Mouse (Mus musculus): ENCODE measurements around the gene Dstn. TPM values are rescaled to one million over a fixed set of nuclear protein-coding genes. Genes with fewer than 3 reads are reported as not detected.

The Dstn gene
- polyA plus RNA-seq, 1 experiment from 2014 or later = 373 TPM

GRCm38 (mm10) chr2:143925826-143926225 lies 10.7 kb downstream of the Dstn start:
- H3K27ac ChIP-seq (replicated peaks; ENCODE audit: low read depth, low read length) = no peak overlapping the region
- H3K27me3 ChIP-seq (ENCODE audit: control insufficient read depth, insufficient read depth, low read length) = no peaks in the 10 kb centered on the region
- H3K4me3 ChIP-seq (ENCODE audit: low read depth, low read length) = no peak overlapping the region
- WGBS = 91% methylated on average over 6 of the region's 6 CpGs
- H3K36me3 ChIP-seq (ENCODE audit: control insufficient read depth, insufficient read depth, low read length) = no peaks in the 10 kb centered on the region
- H3K4me1 ChIP-seq (ENCODE audit: control insufficient read depth, insufficient read depth, low read length) = no peaks in the 10 kb centered on the region
- no peak for ATAC-seq (ENCODE audit: insufficient number of reproducible peaks, low FRiP score, low TSS enrichment, low read depth)
- DNase-seq (ENCODE audit: low spot score) = no peak
- no peak overlapping the region for H3K9ac ChIP-seq (ENCODE audit: low read length)
- H3K9me3 ChIP-seq (ENCODE audit: control insufficient read depth, low read length) = no peaks in the 10 kb centered on the region
- H3K4me2 ChIP-seq (ENCODE audit: low read depth, severe bottlenecking) = no peak overlapping the region

GRCm38 (mm10) chr2:143929607-143930311 lies 14.6 kb downstream of the Dstn start:
- 66% methylated on average over 3 of the region's 3 CpGs for WGBS
- Histone ChIP-seq H3K9me3 (ENCODE audit: control insufficient read depth, low read length) (no peaks in the 10 kb centered on the region), H3K4me1 (ENCODE audit: control insufficient read depth, insufficient read depth, low read length) (no peaks in the 10 kb centered on the region), H3K27ac (replicated peaks; ENCODE audit: low read depth, low read length) (no peak overlapping the region), H3K36me3 (ENCODE audit: control insufficient read depth, insufficient read depth, low read length) (no peaks in the 10 kb centered on the region), H3K9ac (ENCODE audit: low read length) (no peak overlapping the region), H3K4me2 (ENCODE audit: low read depth, severe bottlenecking) (no peak overlapping the region), H3K4me3 (ENCODE audit: low read depth, low read length) (no peak overlapping the region), H3K27me3 (ENCODE audit: control insufficient read depth, insufficient read depth, low read length) (no peaks in the 10 kb centered on the region)
- DNase-seq (ENCODE audit: low spot score) = no peak
- no peak for ATAC-seq (ENCODE audit: insufficient number of reproducible peaks, low FRiP score, low TSS enrichment, low read depth)

DNA sequence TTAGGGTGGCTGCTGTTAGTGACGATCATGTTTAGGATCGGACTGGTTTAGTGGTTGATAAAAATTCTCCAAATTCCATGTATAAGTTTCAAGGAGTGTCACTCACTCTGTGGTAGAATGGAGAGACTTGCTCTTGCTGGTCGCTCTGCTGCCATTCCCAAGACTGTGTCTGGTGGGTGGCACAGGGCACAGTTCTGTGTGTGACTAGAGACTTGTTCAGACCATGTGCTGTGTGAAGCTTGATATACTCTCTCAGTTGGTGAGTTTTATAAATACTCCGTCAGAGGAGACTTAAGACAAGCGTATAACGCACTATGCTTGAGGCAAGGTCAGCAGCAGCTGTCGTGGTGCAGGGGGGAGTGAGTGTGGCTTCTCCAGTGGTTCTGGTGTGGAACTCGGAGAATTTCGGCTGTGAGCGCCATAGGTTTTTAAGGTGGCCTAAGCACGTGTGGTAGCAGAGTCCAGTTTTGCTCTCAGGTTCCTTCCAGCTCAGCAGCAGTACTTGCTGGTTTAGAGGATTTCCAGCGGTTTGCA lies 17.3 kb downstream of the Dstn start:
- no peak for ATAC-seq (ENCODE audit: insufficient number of reproducible peaks, low FRiP score, low TSS enrichment, low read depth)

GRCm38 (mm10) chr2:143933516-143933915 lies 18.4 kb downstream of the Dstn start:
- Histone ChIP-seq H3K27me3 (ENCODE audit: control insufficient read depth, insufficient read depth, low read length) (no peaks in the 10 kb centered on the region), H3K27ac (replicated peaks; ENCODE audit: low read depth, low read length) (no peak overlapping the region), H3K36me3 (ENCODE audit: control insufficient read depth, insufficient read depth, low read length) (no peaks in the 10 kb centered on the region), H3K4me1 (ENCODE audit: control insufficient read depth, insufficient read depth, low read length) (no peaks in the 10 kb centered on the region), H3K4me3 (ENCODE audit: low read depth, low read length) (no peak overlapping the region), H3K4me2 (ENCODE audit: low read depth, severe bottlenecking) (no peak overlapping the region), H3K9ac (ENCODE audit: low read length) (no peak overlapping the region), H3K9me3 (ENCODE audit: control insufficient read depth, low read length) (no peaks in the 10 kb centered on the region)
- DNase-seq (ENCODE audit: low spot score) (no peak), ATAC-seq (ENCODE audit: insufficient number of reproducible peaks, low FRiP score, low TSS enrichment, low read depth) (no peak)
- WGBS = 93% methylated on average over 5 of the region's 5 CpGs

More for the DNA sequence above, 17.3 kb downstream of the Dstn start:
- no peak overlapping the region for H3K4me2 ChIP-seq (ENCODE audit: low read depth, severe bottlenecking)
- H3K36me3 ChIP-seq (ENCODE audit: control insufficient read depth, insufficient read depth, low read length) = no peaks in the 10 kb centered on the region
- H3K4me1 ChIP-seq (ENCODE audit: control insufficient read depth, insufficient read depth, low read length) = no peaks in the 10 kb centered on the region
- no peaks in the 10 kb centered on the region for H3K27me3 ChIP-seq (ENCODE audit: control insufficient read depth, insufficient read depth, low read length)
- H3K27ac ChIP-seq (replicated peaks; ENCODE audit: low read depth, low read length) = no peak overlapping the region
- no peak for DNase-seq (ENCODE audit: low spot score)
- no peak overlapping the region for H3K9ac ChIP-seq (ENCODE audit: low read length)
- no peaks in the 10 kb centered on the region for H3K9me3 ChIP-seq (ENCODE audit: control insufficient read depth, low read length)
- no peak overlapping the region for H3K4me3 ChIP-seq (ENCODE audit: low read depth, low read length)
- 89% methylated on average over 12 of the region's 12 CpGs for WGBS

- no peak for ATAC-seq (ENCODE audit: insufficient number of reproducible peaks, low FRiP score, low TSS enrichment, low read depth)
- Histone ChIP-seq H3K9ac (ENCODE audit: low read length) (no peak overlapping the region), H3K4me3 (ENCODE audit: low read depth, low read length) (no peak overlapping the region), H3K4me1 (ENCODE audit: control insufficient read depth, insufficient read depth, low read length) (no peaks in the 10 kb centered on the region), H3K36me3 (ENCODE audit: control insufficient read depth, insufficient read depth, low read length) (no peaks in the 10 kb centered on the region), H3K9me3 (ENCODE audit: control insufficient read depth, low read length) (no peaks in the 10 kb centered on the region), H3K27ac (replicated peaks; ENCODE audit: low read depth, low read length) (no peak overlapping the region), H3K27me3 (ENCODE audit: control insufficient read depth, insufficient read depth, low read length) (no peaks in the 10 kb centered on the region), H3K4me2 (ENCODE audit: low read depth, severe bottlenecking) (no peak overlapping the region)
- 95% methylated on average over 8 of the region's 8 CpGs for WGBS
- no peak for DNase-seq (ENCODE audit: low spot score)
Measured at GRCm38 (mm10) chr2:143934439-143934838, 19.3 kb downstream of the Dstn start.

DNA sequence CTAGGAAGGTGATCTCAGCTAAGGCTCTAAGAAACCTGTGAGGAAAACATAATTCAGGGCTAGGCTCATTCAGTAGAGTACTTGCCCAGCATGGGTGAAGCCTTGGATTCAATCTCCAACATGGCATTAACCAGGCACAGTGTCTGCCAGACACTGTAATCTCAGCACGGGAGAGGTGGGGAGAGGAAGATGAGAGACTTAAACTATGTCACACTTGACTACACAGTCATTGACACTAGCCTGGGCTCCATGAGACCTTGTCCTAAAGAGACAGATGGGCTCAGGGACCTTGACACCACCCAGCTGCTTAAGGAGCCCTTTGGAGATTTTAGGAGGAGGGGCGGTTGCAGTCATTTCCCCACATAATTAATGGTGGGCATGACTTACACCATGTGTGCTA lies 22.7 kb downstream of the Dstn start:
- no peak for DNase-seq (ENCODE audit: low spot score)
- H3K4me1 ChIP-seq (ENCODE audit: control insufficient read depth, insufficient read depth, low read length) = no peaks in the 10 kb centered on the region
- no peak for ATAC-seq (ENCODE audit: insufficient number of reproducible peaks, low FRiP score, low TSS enrichment, low read depth)
- H3K9ac ChIP-seq (ENCODE audit: low read length) = no peak overlapping the region
- H3K27me3 ChIP-seq (ENCODE audit: control insufficient read depth, insufficient read depth, low read length) = no peaks in the 10 kb centered on the region
- WGBS = 61% methylated on average over 2 of the region's 2 CpGs
- H3K4me3 ChIP-seq (ENCODE audit: low read depth, low read length) = no peak overlapping the region
- H3K9me3 ChIP-seq (ENCODE audit: control insufficient read depth, low read length) = no peaks in the 10 kb centered on the region
- no peaks in the 10 kb centered on the region; the same call in 1 of the 2 replicates for H3K36me3 ChIP-seq (ENCODE audit: control insufficient read depth, insufficient read depth, low read length)
- no peak overlapping the region for H3K4me2 ChIP-seq (ENCODE audit: low read depth, severe bottlenecking)
- H3K27ac ChIP-seq (replicated peaks; ENCODE audit: low read depth, low read length) = no peak overlapping the region

DNA sequence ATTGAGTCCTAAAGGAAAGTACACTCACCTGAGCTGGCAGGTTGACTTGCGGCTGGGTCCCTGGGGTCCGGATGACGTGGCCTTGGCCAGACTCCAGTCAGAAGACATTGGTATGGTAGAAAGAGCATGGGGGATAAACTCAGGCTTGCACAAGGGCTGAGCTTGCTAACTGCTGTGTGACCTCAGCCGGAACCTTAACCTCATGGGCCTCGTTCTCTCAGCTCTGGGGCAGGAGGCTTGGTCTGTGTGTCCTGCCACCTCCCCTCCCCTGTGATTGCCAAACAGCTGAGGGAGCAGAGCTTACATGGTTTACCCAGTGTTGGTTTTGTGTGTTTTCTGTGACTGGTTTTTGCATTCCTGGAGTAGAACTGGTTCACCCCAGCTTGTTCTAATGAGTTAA lies 25.3 kb downstream of the Dstn start:
- Histone ChIP-seq H3K36me3 (ENCODE audit: control insufficient read depth, insufficient read depth, low read length) (peaks cover 7% of the 10 kb centered on the region), H3K4me2 (ENCODE audit: low read depth, severe bottlenecking) (no peak overlapping the region), H3K27ac (replicated peaks; ENCODE audit: low read depth, low read length) (no peak overlapping the region), H3K9me3 (ENCODE audit: control insufficient read depth, low read length) (no peaks in the 10 kb centered on the region), H3K4me3 (ENCODE audit: low read depth, low read length) (no peak overlapping the region), H3K9ac (ENCODE audit: low read length) (no peak overlapping the region), H3K4me1 (ENCODE audit: control insufficient read depth, insufficient read depth, low read length) (no peaks in the 10 kb centered on the region), H3K27me3 (ENCODE audit: control insufficient read depth, insufficient read depth, low read length) (no peaks in the 10 kb centered on the region)
- DNase-seq (ENCODE audit: low spot score) (no peak), ATAC-seq (ENCODE audit: insufficient number of reproducible peaks, low FRiP score, low TSS enrichment, low read depth) (no peak)
- 92% methylated on average over 5 of the region's 5 CpGs for WGBS

GRCm38 (mm10) chr2:143944796-143945195 lies 29.7 kb downstream of the Dstn start:
- Histone ChIP-seq H3K27ac (replicated peaks; ENCODE audit: low read depth, low read length) (no peak overlapping the region), H3K27me3 (ENCODE audit: control insufficient read depth, insufficient read depth, low read length) (no peaks in the 10 kb centered on the region), H3K4me1 (ENCODE audit: control insufficient read depth, insufficient read depth, low read length) (no peaks in the 10 kb centered on the region), H3K9me3 (ENCODE audit: control insufficient read depth, low read length) (no peaks in the 10 kb centered on the region), H3K36me3 (ENCODE audit: control insufficient read depth, insufficient read depth, low read length) (peaks cover 24% of the 10 kb centered on the region), H3K4me3 (ENCODE audit: low read depth, low read length) (no peak overlapping the region), H3K4me2 (ENCODE audit: low read depth, severe bottlenecking) (no peak overlapping the region), H3K9ac (ENCODE audit: low read length) (no peak overlapping the region)
- WGBS = 91% methylated on average over 3 of the region's 3 CpGs
- ATAC-seq (ENCODE audit: insufficient number of reproducible peaks, low FRiP score, low TSS enrichment, low read depth) = no peak
- DNase-seq (ENCODE audit: low spot score) = no peak
